Mouse (Mus musculus) hindbrain, embryonic 15.5 days (tissue): Measurements from ENCODE around the gene Ttc39d. TPM values are rescaled to one million over a fixed set of nuclear protein-coding genes. Genes with fewer than 3 reads are reported as not detected.
"Not testable (repeated sequence)": the region's sequence is repeated elsewhere in the genome, so short reads cannot be mapped to it uniquely, and the experiment has no call there.

Experiments used
- ATAC-seq: fragments of 200-750 bp; cut with Nextera tagmentation; 2 replicates; pipeline ENCODE4 v1.8.0; 2017; ENCODE audit warnings: low read depth, moderate number of reproducible peaks, moderate TSS enrichment; ENCODE audit not compliant: low FRiP score
- H3K27ac ChIP-seq: fragments of 300-500 bp; sonication (generic); replicated peaks from 2 replicates; pipeline ENCODE4 v1.5.1; 2015; ENCODE audit warnings: mild to moderate bottlenecking, inconsistent platforms
- H3K27me3 ChIP-seq: fragments of 300-500 bp; sonication (generic); 2 replicates; pipeline ENCODE4 v1.6.1; 2015; ENCODE audit warnings: control low read depth, inconsistent platforms
- H3K36me3 ChIP-seq: fragments of 300-500 bp; sonication (generic); 2 replicates; pipeline ENCODE4 v1.6.1; 2015; ENCODE audit warnings: control low read depth, inconsistent platforms
- H3K4me1 ChIP-seq: fragments of 300-500 bp; sonication (generic); replicated peaks from 2 replicates; pipeline ENCODE4 v1.6.1; 2015; ENCODE audit warnings: control low read depth, inconsistent platforms
- H3K4me2 ChIP-seq: fragments of 300-500 bp; sonication (generic); 2 replicates; pipeline ENCODE4 v1.6.1; 2015; ENCODE audit warnings: moderate library complexity, mild to moderate bottlenecking, inconsistent platforms
- H3K4me3 ChIP-seq: fragments of 300-500 bp; sonication (generic); 2 replicates; pipeline ENCODE4 v1.5.1; 2015; ENCODE audit warnings: mild to moderate bottlenecking, inconsistent platforms
- H3K9ac ChIP-seq: fragments of 300-500 bp; sonication (generic); 2 replicates; pipeline ENCODE4 v1.6.1; 2015; ENCODE audit warnings: inconsistent platforms
- H3K9me3 ChIP-seq: fragments of 300-500 bp; sonication (generic); 2 replicates; pipeline ENCODE4 v1.6.1; 2016; ENCODE audit warnings: control low read depth, inconsistent platforms
- WGBS: fragments of 180-500 bp; shearing (Covaris S2); methylation state at CpG from one replicate; pipeline ENCODE4 v1.1.7; 2015; 5-methylcytosine and 5-hydroxymethylcytosine counted together
- polyA plus RNA-seq: library from polyadenylated mRNA; unstranded; fragments of >200 nt; fragmentation: Nextera tagmentation; extraction: Ambion mirVana; gene quantifications from 2 replicates; pipeline ENCODE4 v1.2.1, GENCODE M21; 2015

Gene Ttc39d
- polyA plus RNA-seq, 1 experiment from 2014 or later: 0.29 TPM

GRCm38 (mm10) chr17:80206301-80206670, 974 bp upstream of the Ttc39d start:
- ATAC-seq: peak; percentile 71
- under 1% methylated on average over 36 of the region's 36 CpGs for WGBS
- H3K27ac ChIP-seq: peak overlapping the region; percentile 97

GRCm38 (mm10) chr17:80213998-80214397, 6.7 kb downstream of the Ttc39d start:
- H3K27ac ChIP-seq, H3K4me1 ChIP-seq, H3K4me2 ChIP-seq, H3K9me3 ChIP-seq, H3K27me3 ChIP-seq, H3K36me3 ChIP-seq, H3K9ac ChIP-seq, ATAC-seq, H3K4me3 ChIP-seq: not testable (repeated sequence)
- 89% methylated on average over 4 of the region's 4 CpGs for WGBS

More at GRCm38 (mm10) chr17:80206301-80206670, 974 bp upstream of the Ttc39d start:
- Histone ChIP-seq H3K4me2 (peak overlapping the region; percentile 94), H3K9me3 (no peaks in the 10 kb centered on the region), H3K9ac (peak overlapping the region; percentile 81), H3K4me3 (peak overlapping the region; percentile 96), H3K36me3 (peaks cover 31% of the 10 kb centered on the region), H3K27me3 (no peaks in the 10 kb centered on the region), H3K4me1 (peaks cover 14% of the 10 kb centered on the region)

- Histone ChIP-seq H3K4me2 (no peak overlapping the region), H3K9me3 (no peaks in the 10 kb centered on the region), H3K27me3 (no peaks in the 10 kb centered on the region), H3K27ac (no peak overlapping the region), H3K36me3 (no peaks in the 10 kb centered on the region), H3K9ac (no peak overlapping the region), H3K4me1 (peaks cover 8% of the 10 kb centered on the region), H3K4me3 (no peak overlapping the region)
- WGBS: 68% methylated on average over 2 of the region's 2 CpGs
- no peak for ATAC-seq
Measured at GRCm38 (mm10) chr17:80220131-80220530, 12.9 kb downstream of the Ttc39d start.

- Histone ChIP-seq H3K9ac (no peak overlapping the region), H3K36me3 (no peaks in the 10 kb centered on the region), H3K4me1 (peaks cover 8% of the 10 kb centered on the region), H3K9me3 (no peaks in the 10 kb centered on the region), H3K27ac (no peak overlapping the region), H3K4me2 (no peak overlapping the region), H3K4me3 (no peak overlapping the region), H3K27me3 (no peaks in the 10 kb centered on the region)
- ATAC-seq: no peak
- WGBS: 68% methylated on average over 9 of the region's 9 CpGs
Measured at GRCm38 (mm10) chr17:80221202-80221601, 13.9 kb downstream of the Ttc39d start.

- no peak for ATAC-seq
- WGBS: 67% methylated on average over 3 of the region's 3 CpGs
- no peak overlapping the region for H3K27ac ChIP-seq
- no peaks in the 10 kb centered on the region for H3K27me3 ChIP-seq
- H3K4me1 ChIP-seq: peaks cover 8% of the 10 kb centered on the region
- H3K4me2 ChIP-seq: no peak overlapping the region
- H3K4me3 ChIP-seq: no peak overlapping the region
- H3K9ac ChIP-seq: no peak overlapping the region
- H3K36me3 ChIP-seq: no peaks in the 10 kb centered on the region
- no peaks in the 10 kb centered on the region for H3K9me3 ChIP-seq
Measured at GRCm38 (mm10) chr17:80221890-80222628, 14.8 kb downstream of the Ttc39d start.

GRCm38 (mm10) chr17:80223829-80224228, 16.6 kb downstream of the Ttc39d start:
- Histone ChIP-seq H3K27me3 (no peaks in the 10 kb centered on the region), H3K4me3 (peak overlapping the region; percentile 63), H3K4me2 (peak overlapping the region; percentile 71), H3K27ac (peak overlapping the region; percentile 83), H3K9ac (peak overlapping the region; percentile 60), H3K4me1 (peaks cover 8% of the 10 kb centered on the region), H3K9me3 (no peaks in the 10 kb centered on the region), H3K36me3 (no peaks in the 10 kb centered on the region)
- 8% methylated on average over 9 of the region's 9 CpGs for WGBS
- ATAC-seq: peak; percentile 55

- Histone ChIP-seq H3K27ac (peak within 1 kb of the TSS; percentile 83), H3K4me2 (peak within 1 kb of the TSS; percentile 71), H3K36me3 (no peaks in the 10 kb centered on the region), H3K4me3 (peak within 1 kb of the TSS; percentile 63), H3K27me3 (no peaks in the 10 kb centered on the region), H3K4me1 (peaks cover 8% of the 10 kb centered on the region), H3K9me3 (no peaks in the 10 kb centered on the region), H3K9ac (peak within 1 kb of the TSS; percentile 60)
- ATAC-seq: peak; percentile 97
- WGBS: under 1% methylated on average over 33 of the region's 33 CpGs
Measured at GRCm38 (mm10) chr17:80224326-80225116, 17.3 kb downstream of the Ttc39d start, which contains the start of gene Gemin6. Gene Gemin6 (plus strand): TSS chr17:80224441.

GRCm38 (mm10) chr17:80225142-80225541, 17.9 kb downstream of the Ttc39d start:
- ATAC-seq: not testable (repeated sequence)

GRCm38 (mm10) chr17:80229396-80229795, 22.1 kb downstream of the Ttc39d start:
- 0 out of 2 replicates have a peak, but pooled peaks have one; percentile 20 for ATAC-seq
- 0 out of 2 replicates have a peak overlapping the region, but pooled peaks have one; percentile 39 for H3K27ac ChIP-seq
- 72% methylated on average over 2 of the region's 2 CpGs for WGBS

More at GRCm38 (mm10) chr17:80225142-80225541, 17.9 kb downstream of the Ttc39d start:
- H3K27me3 ChIP-seq, H3K9me3 ChIP-seq, H3K36me3 ChIP-seq, H3K4me1 ChIP-seq: not testable (repeated sequence)
- Histone ChIP-seq H3K4me2 (peak overlapping the region; percentile 71), H3K9ac (peak overlapping the region; percentile 60; the same call in 1 of the 2 replicates), H3K27ac (peak overlapping the region; percentile 83; the same call in 1 of the 2 replicates), H3K4me3 (peak overlapping the region; percentile 63)
- 60% methylated on average over 5 of the region's 5 CpGs for WGBS

GRCm38 (mm10) chr17:80233844-80234243, 26.6 kb downstream of the Ttc39d start:
- Histone ChIP-seq H3K4me1 (no peaks in the 10 kb centered on the region; the same call in 1 of the 2 replicates), H3K27ac (no peak overlapping the region), H3K4me2 (no peak overlapping the region), H3K4me3 (no peak overlapping the region), H3K9ac (no peak overlapping the region), H3K36me3 (peaks cover 21% of the 10 kb centered on the region), H3K27me3 (no peaks in the 10 kb centered on the region), H3K9me3 (no peaks in the 10 kb centered on the region)
- WGBS: 95% methylated on average over 5 of the region's 5 CpGs
- ATAC-seq: no peak

More at GRCm38 (mm10) chr17:80229396-80229795, 22.1 kb downstream of the Ttc39d start:
- no peak overlapping the region for H3K4me2 ChIP-seq
- H3K36me3 ChIP-seq: no peaks in the 10 kb centered on the region
- no peaks in the 10 kb centered on the region for H3K9me3 ChIP-seq
- no peak overlapping the region for H3K9ac ChIP-seq
- H3K27me3 ChIP-seq: no peaks in the 10 kb centered on the region
- no peak overlapping the region for H3K4me3 ChIP-seq
- peaks cover 5% of the 10 kb centered on the region for H3K4me1 ChIP-seq

GRCm38 (mm10) chr17:80234376-80234775, 27.1 kb downstream of the Ttc39d start:
- ATAC-seq: 0 out of 2 replicates have a peak, but pooled peaks have one; percentile 29
- WGBS: 91% methylated on average over 7 of the region's 7 CpGs
- no peaks in the 10 kb centered on the region for H3K9me3 ChIP-seq

GRCm38 (mm10) chr17:80235477-80235876, 28.2 kb downstream of the Ttc39d start:
- Histone ChIP-seq H3K4me3 (no peak overlapping the region), H3K4me1 (no peaks in the 10 kb centered on the region), H3K9me3 (no peaks in the 10 kb centered on the region), H3K4me2 (no peak overlapping the region), H3K36me3 (peaks cover 37% of the 10 kb centered on the region), H3K27me3 (no peaks in the 10 kb centered on the region), H3K9ac (no peak overlapping the region), H3K27ac (no peak overlapping the region)
- ATAC-seq: no peak
- WGBS: 82% methylated on average over 3 of the region's 3 CpGs

More at GRCm38 (mm10) chr17:80234376-80234775, 27.1 kb downstream of the Ttc39d start:
- Histone ChIP-seq H3K36me3 (peaks cover 26% of the 10 kb centered on the region), H3K27me3 (no peaks in the 10 kb centered on the region), H3K4me3 (no peak overlapping the region), H3K27ac (no peak overlapping the region), H3K9ac (no peak overlapping the region), H3K4me1 (no peaks in the 10 kb centered on the region; the same call in 1 of the 2 replicates), H3K4me2 (no peak overlapping the region)
